Mouse (Mus musculus) embryonic fibroblast, embryonic 13.5 days (primary cell): ENCODE measurements at regions not wholly inside any gene's neighbourhood (a gene's known extent, or its start where the extent isn't known, plus 50 kb on each side); places are given as distances from the start of the nearest gene placed in this dataset.

Experiments used
- H3K27ac ChIP-seq: 2 replicates; pipeline ENCODE4 v1.5.1; 2012; ENCODE audit warnings: low read length, control low read depth, inconsistent platforms; ENCODE audit not compliant: insufficient read depth
- H3K4me1 ChIP-seq: 2 replicates; pipeline ENCODE4 v1.6.1; 2011; ENCODE audit warnings: low read length; ENCODE audit not compliant: control insufficient read depth, insufficient read depth
- H3K4me3 ChIP-seq: 2 replicates; pipeline ENCODE4 v1.5.1; 2011; ENCODE audit warnings: mild to moderate bottlenecking, control low read depth, low read length; ENCODE audit not compliant: insufficient read depth
- CTCF ChIP-seq: IDR thresholded peaks from 2 replicates; pipeline ENCODE4 v1.5.1; 2011; ENCODE audit warnings: mild to moderate bottlenecking, control low read depth, low read length, moderate library complexity, borderline replicate concordance; ENCODE audit not compliant: insufficient read depth
- POLR2A ChIP-seq: IDR thresholded peaks from 2 replicates; pipeline ENCODE4 v1.6.1; 2011; ENCODE audit warnings: low read depth, mild to moderate bottlenecking, control low read depth, low read length, moderate library complexity

GRCm38 (mm10) chr16:77537351-77537750 is 64.5 kb downstream of the Gm11146 start:
- H3K27ac ChIP-seq: no peak overlapping the region
- no peaks in the 10 kb centered on the region for H3K4me1 ChIP-seq
- TF ChIP-seq POLR2A: no peak
- no peak for TF ChIP-seq CTCF
- no peak overlapping the region for H3K4me3 ChIP-seq

GRCm38 (mm10) chr16:77536746-77537145 is 65.1 kb downstream of the Gm11146 start:
- Histone ChIP-seq H3K4me1 (no peaks in the 10 kb centered on the region), H3K27ac (no peak overlapping the region)
- TF ChIP-seq POLR2A (no peak), CTCF (no peak)

DNA sequence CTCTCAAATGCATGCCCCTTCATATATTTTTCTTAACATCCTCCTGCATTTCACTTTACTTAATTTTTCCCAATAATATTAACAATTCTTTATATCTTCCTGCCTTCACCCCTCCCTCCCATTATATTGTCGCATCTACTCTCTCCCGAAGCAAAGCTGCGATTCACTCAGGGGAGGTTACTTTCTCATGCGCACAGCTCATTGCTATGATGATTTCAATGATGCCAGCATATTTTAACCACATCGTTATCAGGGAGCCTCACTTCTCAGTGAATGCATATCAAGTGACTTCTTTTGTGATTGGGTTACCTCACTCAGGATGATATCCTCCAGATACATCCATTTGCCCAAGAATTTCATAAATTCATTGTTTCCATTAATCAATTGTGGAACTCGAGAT is 65.6 kb downstream of the Gm11146 start:
- H3K27ac ChIP-seq: no peak overlapping the region
- H3K4me1 ChIP-seq: no peaks in the 10 kb centered on the region
- no peak overlapping the region for H3K4me3 ChIP-seq
- TF ChIP-seq CTCF (no peak), POLR2A (no peak)

More at GRCm38 (mm10) chr16:77536746-77537145, 65.1 kb downstream of the Gm11146 start:
- no peak overlapping the region for H3K4me3 ChIP-seq

- Histone ChIP-seq H3K4me3 (no peak overlapping the region), H3K4me1 (no peaks in the 10 kb centered on the region), H3K27ac (no peak overlapping the region)
- TF ChIP-seq CTCF: no peak
- TF ChIP-seq POLR2A: no peak
Observed at GRCm38 (mm10) chr16:77535021-77535420, 66.9 kb downstream of the Gm11146 start.

DNA sequence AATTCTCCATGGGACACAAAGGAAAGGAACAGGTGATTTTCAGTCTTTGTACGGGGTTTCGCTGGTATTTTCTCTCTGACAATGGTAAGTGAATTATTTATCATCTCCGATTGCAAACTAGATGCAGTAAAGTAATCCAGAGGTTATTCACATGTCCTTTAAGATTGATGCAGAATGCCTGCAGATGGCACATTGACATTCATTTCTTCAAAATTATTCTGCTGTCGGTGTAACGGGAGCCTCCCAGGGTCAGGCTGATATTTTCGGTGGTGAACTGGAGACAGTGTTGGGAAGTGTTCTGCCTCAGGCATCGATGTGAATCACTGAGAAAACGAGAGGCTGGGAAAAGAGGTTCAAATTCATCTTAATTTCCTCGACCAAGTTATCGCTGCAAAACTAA is 70.3 kb downstream of the Gm11146 start:
- no peak for TF ChIP-seq POLR2A
- no peak for TF ChIP-seq CTCF
- H3K27ac ChIP-seq: no peak overlapping the region
- no peak overlapping the region for H3K4me3 ChIP-seq
- no peaks in the 10 kb centered on the region for H3K4me1 ChIP-seq

- Histone ChIP-seq H3K27ac (no peak overlapping the region), H3K4me3 (no peak overlapping the region), H3K4me1 (no peaks in the 10 kb centered on the region)
- TF ChIP-seq CTCF (no peak), POLR2A (no peak)
Observed at GRCm38 (mm10) chr16:77527951-77528350, 73.9 kb downstream of the Gm11146 start.

- no peak for TF ChIP-seq CTCF
- no peak for TF ChIP-seq POLR2A
- H3K4me3 ChIP-seq: no peak overlapping the region
- H3K4me1 ChIP-seq: no peaks in the 10 kb centered on the region
- no peak overlapping the region for H3K27ac ChIP-seq
Observed at GRCm38 (mm10) chr16:77514606-77515005, 87.3 kb downstream of the Gm11146 start.

DNA sequence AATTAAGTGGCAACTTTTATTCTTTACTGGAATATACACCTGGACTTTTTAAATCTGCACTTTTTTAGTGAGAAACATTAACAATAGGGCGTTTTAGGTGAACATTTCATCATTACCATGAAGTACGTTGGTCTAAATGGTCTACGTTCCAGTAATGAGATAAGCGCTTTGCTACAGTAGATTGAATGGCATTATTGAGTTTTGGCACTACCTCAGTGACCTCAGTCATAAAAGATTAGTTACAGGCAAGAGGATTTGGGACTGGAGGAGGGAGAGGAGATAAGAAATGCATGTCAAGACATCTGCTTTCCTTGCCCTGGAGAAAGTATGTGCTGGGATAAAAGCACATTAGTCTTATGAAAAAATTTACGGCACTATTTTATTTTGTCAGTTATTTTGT is 98.3 kb downstream of the Gm11146 start:
- no peak for TF ChIP-seq CTCF
- TF ChIP-seq POLR2A: no peak
- no peak overlapping the region for H3K4me3 ChIP-seq
- no peak overlapping the region for H3K27ac ChIP-seq
- H3K4me1 ChIP-seq: no peaks in the 10 kb centered on the region

- Histone ChIP-seq H3K4me1 (no peaks in the 10 kb centered on the region), H3K27ac (no peak overlapping the region), H3K4me3 (no peak overlapping the region)
- TF ChIP-seq POLR2A (no peak), CTCF (no peak)
Observed at GRCm38 (mm10) chr16:77502916-77503315, 99.0 kb downstream of the Gm11146 start.

GRCm38 (mm10) chr16:77502026-77502425 is 99.9 kb downstream of the Gm11146 start:
- Histone ChIP-seq H3K4me1 (no peaks in the 10 kb centered on the region), H3K27ac (no peak overlapping the region), H3K4me3 (no peak overlapping the region)
- TF ChIP-seq CTCF (no peak), POLR2A (no peak)

- Histone ChIP-seq H3K27ac (peak overlapping the region; percentile 95), H3K4me1 (no peaks in the 10 kb centered on the region), H3K4me3 (peak overlapping the region; percentile 50)
- TF ChIP-seq CTCF (no peak), POLR2A (no peak)
Observed at GRCm38 (mm10) chr16:77500981-77501380, 100.9 kb downstream of the Gm11146 start.
